Mouse (Mus musculus): ENCODE data around the gene Nsun2. TPM values are rescaled to one million over a fixed set of nuclear protein-coding genes. Genes with fewer than 3 reads are reported as not detected.
A peak's percentile ranks its signal among the peaks of the same experiment; 100 is the strongest.

Nsun2 gene
- polyA plus RNA-seq (2021) = 100 TPM

DNA sequence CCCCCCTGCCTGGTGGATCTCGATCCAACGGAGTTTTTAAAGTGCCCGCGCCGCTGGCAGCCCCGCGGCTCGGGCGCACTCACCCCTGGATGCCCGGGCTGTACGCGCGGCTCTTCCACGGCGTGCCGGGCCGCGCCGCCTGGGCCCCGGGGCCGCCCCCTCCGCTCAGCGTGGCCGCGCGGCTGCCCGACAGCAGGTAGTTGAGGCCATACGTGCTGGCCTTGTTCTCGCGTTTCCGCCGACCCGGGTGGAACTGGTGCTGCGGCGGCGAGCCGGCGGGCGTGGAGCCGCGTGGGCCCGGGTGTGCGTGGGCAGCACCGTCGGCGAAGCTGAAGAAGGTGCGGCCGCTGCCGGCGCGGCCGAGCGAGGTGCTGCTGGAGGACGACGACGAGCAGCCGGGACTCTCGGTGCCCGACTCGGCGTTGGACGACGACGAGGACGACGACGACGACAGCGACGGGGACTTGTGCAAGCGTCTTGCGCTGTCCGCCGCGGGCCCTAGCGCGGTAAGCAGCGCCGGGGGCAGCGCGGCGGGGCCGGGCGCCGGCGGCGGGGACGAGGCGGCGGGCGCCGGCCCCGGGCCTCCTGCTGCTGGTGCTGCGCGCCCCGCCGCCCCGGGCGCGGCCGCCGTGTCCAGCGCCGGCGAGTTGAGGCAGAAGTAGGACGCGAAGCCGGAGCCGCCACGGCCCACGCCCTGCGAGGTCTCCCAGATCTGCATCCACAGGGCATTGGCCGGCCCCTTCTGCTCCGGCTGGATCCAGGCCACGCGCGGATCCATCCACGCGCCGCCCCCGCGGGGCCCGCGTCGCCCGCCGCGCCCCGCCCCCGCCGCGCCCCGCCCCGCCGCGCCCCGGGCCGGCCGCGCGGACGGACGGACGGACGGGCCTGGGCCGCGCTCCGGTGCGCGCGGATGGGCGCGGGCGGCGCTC is at the start of gene Nsun2:
Gene Nsun2, plus strand, starts transcription at position 342 of the 929 bp plus-strand sequence.
- ChIA-PET POLR2A (no interaction called here), CTCF (no interaction called here)
- TF ChIP-seq CTCF (IDR thresholded peaks at IDR 0.05) = no peak
- ATAC-seq (peak; percentile 28), DNase-seq (ENCODE audit: low read depth, low spot score) (no peak)
- in situ Hi-C loops (cut with MboI; ENCODE audit: low pct_unique_long_range_greater_than_20kb) = loop anchor here (25.0 kb wide), 1 partner anchor 1054 kb away; no protein-coding TSS in a partner anchor
- no peaks in the 10 kb centered on the region for H3K27me3 ChIP-seq

- CTCF ChIA-PET = interaction anchor here (1.0 to 1.3 kb wide), 2 partner anchors 9 to 24 kb away, joined by 4 to 6 read pairs; no protein-coding TSS in a partner anchor
- POLR2A ChIA-PET = no interaction called here
- no peak for DNase-seq (ENCODE audit: low read depth, low spot score)
- no peaks in the 10 kb centered on the region for H3K27me3 ChIP-seq
- ATAC-seq = no peak
- peak; percentile 46 for TF ChIP-seq CTCF (IDR thresholded peaks at IDR 0.05)
- in situ Hi-C loops (cut with MboI; ENCODE audit: low pct_unique_long_range_greater_than_20kb) = no loop called here
These were observed 48.2 kb upstream of the Nsun2 start for GRCm38 (mm10) chr13:69485326-69485725.

- no peaks in the 10 kb centered on the region for H3K27me3 ChIP-seq
- no peak for DNase-seq (ENCODE audit: low read depth, low spot score)
- ChIA-PET POLR2A (no interaction called here), CTCF (interaction anchor here (1.0 to 1.3 kb wide), 2 partner anchors 9 to 24 kb away, joined by 4 to 6 read pairs; no protein-coding TSS in a partner anchor)
- no peak for ATAC-seq
- in situ Hi-C loops (cut with MboI; ENCODE audit: low pct_unique_long_range_greater_than_20kb) = no loop called here
- no peak for TF ChIP-seq CTCF (IDR thresholded peaks at IDR 0.05)
These were observed 47.7 kb upstream of the Nsun2 start for GRCm38 (mm10) chr13:69485833-69486232.

DNA sequence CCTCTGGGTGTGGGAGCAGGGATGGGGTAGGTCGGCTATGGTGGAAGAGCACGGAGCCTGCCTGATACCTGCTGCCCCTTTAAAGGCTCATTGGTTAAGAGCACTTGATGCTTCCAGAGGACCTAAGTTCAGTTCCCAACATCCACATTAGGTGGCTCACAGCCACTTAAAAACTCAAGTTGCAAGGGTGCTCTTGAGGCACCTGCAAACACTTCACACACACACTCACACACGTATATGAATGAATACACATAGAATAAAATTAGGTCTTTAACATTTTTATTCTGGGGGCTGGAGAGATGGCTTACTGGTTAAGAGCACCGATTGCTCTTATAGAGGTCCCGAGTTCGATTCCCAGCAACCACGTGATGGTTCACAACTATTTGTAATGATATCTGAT is 46.4 kb upstream of the Nsun2 start:
- no peaks in the 10 kb centered on the region for H3K27me3 ChIP-seq
- ChIA-PET CTCF (no interaction called here), POLR2A (no interaction called here)
- ATAC-seq (no peak), DNase-seq (ENCODE audit: low read depth, low spot score) (no peak)
- no peak for TF ChIP-seq CTCF (IDR thresholded peaks at IDR 0.05)
- in situ Hi-C loops (cut with MboI; ENCODE audit: low pct_unique_long_range_greater_than_20kb) = no loop called here

- no peaks in the 10 kb centered on the region for H3K27me3 ChIP-seq
- no peak for ATAC-seq
- ChIA-PET POLR2A (no interaction called here), CTCF (interaction anchor here (0.6 kb wide), 1 partner anchor 878 kb away, joined by 3 read pairs; no protein-coding TSS in a partner anchor)
- in situ Hi-C loops (cut with MboI; ENCODE audit: low pct_unique_long_range_greater_than_20kb) = no loop called here
- TF ChIP-seq CTCF (IDR thresholded peaks at IDR 0.05) = no peak
- no peak for DNase-seq (ENCODE audit: low read depth, low spot score)
These were observed 45.8 kb upstream of the Nsun2 start for GRCm38 (mm10) chr13:69487611-69488275.

DNA sequence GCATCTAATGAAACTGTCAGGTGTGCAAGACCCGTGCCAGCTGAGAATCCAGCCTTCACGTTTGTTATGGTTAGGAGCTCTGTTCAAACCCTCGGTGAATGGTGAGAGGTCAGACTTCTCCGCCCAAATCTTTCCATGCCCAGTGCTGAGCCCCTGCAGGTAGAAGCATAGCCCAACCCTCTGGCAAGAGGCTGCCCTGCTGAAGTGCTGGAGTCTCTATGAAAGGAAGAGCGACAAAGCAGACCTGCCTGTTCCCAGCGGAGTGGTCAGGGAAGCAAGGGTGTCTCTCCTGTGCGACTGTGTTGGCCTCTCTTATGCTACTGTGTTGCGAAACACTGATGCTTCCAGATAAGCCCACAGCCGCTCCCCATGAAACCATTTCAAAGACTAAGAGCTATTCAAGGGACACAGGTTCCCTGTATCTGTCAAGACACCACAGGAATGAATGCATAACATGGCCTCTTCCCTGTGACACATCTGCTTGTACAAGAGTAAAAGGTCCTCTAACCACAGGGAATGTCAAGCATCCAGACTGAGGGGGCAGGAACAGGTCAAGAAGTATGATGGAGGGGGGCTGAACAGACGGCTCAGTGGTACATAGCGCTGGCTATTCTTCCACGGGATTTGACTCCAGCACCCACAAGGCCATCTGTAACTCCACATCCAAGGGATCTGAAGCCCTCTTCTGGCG is 44.8 kb upstream of the Nsun2 start:
- TF ChIP-seq CTCF (IDR thresholded peaks at IDR 0.05) = no peak
- in situ Hi-C loops (cut with MboI; ENCODE audit: low pct_unique_long_range_greater_than_20kb) = no loop called here
- peak; percentile 55 for ATAC-seq
- ChIA-PET POLR2A (no interaction called here), CTCF (interaction anchor here (0.6 kb wide), 1 partner anchor 877 kb away, joined by 3 read pairs; no protein-coding TSS in a partner anchor)
- DNase-seq (ENCODE audit: low read depth, low spot score) = no peak
- H3K27me3 ChIP-seq = no peaks in the 10 kb centered on the region

DNA sequence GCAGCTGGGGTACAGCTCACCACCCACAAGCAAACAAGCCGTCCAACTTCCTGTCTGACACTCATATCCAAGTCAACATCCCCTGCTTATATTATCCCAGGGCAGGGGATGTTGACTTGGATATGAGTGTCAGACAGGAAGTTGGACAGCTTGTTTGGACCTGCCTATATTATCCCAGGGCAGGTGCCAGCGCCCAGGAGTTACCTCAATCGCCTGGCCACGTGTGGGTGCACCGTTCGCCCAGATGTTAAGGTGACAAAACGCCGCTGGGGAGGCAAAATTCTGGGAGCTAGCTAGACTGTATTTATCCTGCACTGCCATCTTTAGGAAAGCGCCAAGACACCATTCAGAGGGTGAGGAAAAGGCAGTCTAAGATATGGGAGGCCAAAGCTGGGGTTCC is 43.8 kb upstream of the Nsun2 start:
- CTCF ChIA-PET = no interaction called here
- POLR2A ChIA-PET = no interaction called here
- no peak for TF ChIP-seq CTCF (IDR thresholded peaks at IDR 0.05)
- no peak for ATAC-seq
- no peak for DNase-seq (ENCODE audit: low read depth, low spot score)
- in situ Hi-C loops (cut with MboI; ENCODE audit: low pct_unique_long_range_greater_than_20kb) = no loop called here
- H3K27me3 ChIP-seq = no peaks in the 10 kb centered on the region

GRCm38 (mm10) chr13:69492876-69493463 is 40.6 kb upstream of the Nsun2 start:
- ChIA-PET CTCF (interaction anchor here (0.7 to 3.6 kb wide), 8 partner anchors 11 to 52 kb away, joined by 3 to 15 read pairs (median 4); no protein-coding TSS in a partner anchor), POLR2A (no interaction called here)
- TF ChIP-seq CTCF (IDR thresholded peaks at IDR 0.05) = no peak
- peak; percentile 44 for ATAC-seq
- no peak for DNase-seq (ENCODE audit: low read depth, low spot score)
- in situ Hi-C loops (cut with MboI; ENCODE audit: low pct_unique_long_range_greater_than_20kb) = no loop called here
- H3K27me3 ChIP-seq = no peaks in the 10 kb centered on the region

DNA sequence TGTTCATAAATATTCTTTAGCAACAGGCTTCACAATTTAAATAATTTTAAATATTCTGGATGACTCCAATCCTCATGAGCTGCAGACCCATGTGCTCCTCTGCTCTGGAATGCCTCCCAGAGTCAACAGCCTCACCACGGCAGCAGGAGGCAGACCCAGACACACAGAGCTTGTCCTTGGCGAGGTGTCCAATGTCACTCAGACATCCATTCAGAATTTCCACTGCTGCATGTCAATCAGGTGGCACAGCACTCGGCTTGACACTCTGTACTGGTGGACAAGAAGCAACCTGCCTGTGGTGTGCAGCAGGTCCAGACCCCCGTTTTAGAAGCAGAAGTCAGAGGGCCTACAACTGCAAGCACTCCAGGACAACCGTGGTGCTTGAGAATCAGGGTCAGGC is 35.3 kb upstream of the Nsun2 start:
- no peak for ATAC-seq
- DNase-seq (ENCODE audit: low read depth, low spot score) = no peak
- no peaks in the 10 kb centered on the region for H3K27me3 ChIP-seq
- TF ChIP-seq CTCF (IDR thresholded peaks at IDR 0.05) = no peak
- CTCF ChIA-PET = no interaction called here
- in situ Hi-C loops (cut with MboI; ENCODE audit: low pct_unique_long_range_greater_than_20kb) = no loop called here
- POLR2A ChIA-PET = interaction anchor here (0.5 kb wide), 1 partner anchor 50 kb away, joined by 4 read pairs; no protein-coding TSS in a partner anchor

DNA sequence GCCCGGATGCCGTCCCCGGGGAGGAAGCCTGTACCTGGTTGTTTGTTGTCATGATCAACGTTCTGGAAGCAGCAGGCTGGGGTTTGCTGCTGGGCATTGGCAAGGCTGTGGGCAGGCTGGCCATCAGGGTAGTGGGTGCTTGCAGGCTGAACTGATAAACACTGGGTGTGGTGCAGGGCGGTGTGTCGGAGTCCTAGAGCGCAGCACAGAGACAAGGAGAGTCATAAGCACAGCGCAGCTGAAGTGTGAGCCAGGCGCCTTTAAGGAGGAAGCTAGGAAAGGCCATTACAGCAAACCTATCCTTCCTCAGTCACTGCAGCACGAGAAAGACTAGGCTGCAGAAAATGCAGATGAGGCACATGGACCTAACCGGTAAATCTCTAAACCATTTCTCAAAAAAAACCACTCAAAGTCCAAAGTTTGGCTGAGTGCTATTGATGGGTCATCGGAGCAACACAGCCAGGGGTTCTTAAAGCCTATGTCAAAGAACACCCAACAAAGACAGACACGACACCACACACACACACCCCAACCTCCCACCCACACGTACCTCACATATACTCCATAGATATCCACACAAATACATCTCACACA is 31.3 kb upstream of the Nsun2 start:
- no peak for TF ChIP-seq CTCF (IDR thresholded peaks at IDR 0.05)
- ATAC-seq = no peak
- POLR2A ChIA-PET = no interaction called here

More for the DNA sequence above, 31.3 kb upstream of the Nsun2 start:
- no peaks in the 10 kb centered on the region for H3K27me3 ChIP-seq
- in situ Hi-C loops (cut with MboI; ENCODE audit: low pct_unique_long_range_greater_than_20kb) = no loop called here
- CTCF ChIA-PET = no interaction called here
- DNase-seq (ENCODE audit: low read depth, low spot score) = no peak

Data from Patski (cell line).